Mouse (Mus musculus) myocyte (in vitro differentiated cells): ENCODE data around the gene Ankrd23. TPM values are rescaled to one million over a fixed set of nuclear protein-coding genes. Genes with fewer than 3 reads are reported as not detected.

ENCODE experiments used
- H3K27me3 ChIP-seq: one replicate; pipeline ENCODE4 v1.6.1; 2011; ENCODE audit not compliant: control insufficient read depth, insufficient read depth, insufficient read length
- H3K36me3 ChIP-seq: one replicate; pipeline ENCODE4 v1.6.1; 2011; ENCODE audit not compliant: control insufficient read depth, insufficient read depth
- H3K4me2 ChIP-seq: one replicate; pipeline ENCODE4 v1.6.1; 2011; ENCODE audit warnings: low read depth, control low read depth
- H3K4me3 ChIP-seq: one replicate; pipeline ENCODE4 v1.5.1; 2011; ENCODE audit warnings: mild to moderate bottlenecking, control low read depth, moderate library complexity
- H3K79me2 ChIP-seq: one replicate; pipeline ENCODE4 v1.6.1; 2011; ENCODE audit not compliant: control insufficient read depth, insufficient read depth
- H3ac ChIP-seq: one replicate; pipeline ENCODE4 v1.6.1; 2011; ENCODE audit not compliant: control insufficient read depth, insufficient read length
- CEBPB ChIP-seq: IDR thresholded peaks from 2 replicates; pipeline ENCODE4 v1.6.1; 2011; ENCODE audit warnings: mild to moderate bottlenecking, moderate library complexity; ENCODE audit not compliant: poor library complexity, insufficient read depth, severe bottlenecking
- E2F4 ChIP-seq: IDR thresholded peaks from one replicate; pipeline ENCODE4 v1.6.1; 2011; ENCODE audit warnings: mild to moderate bottlenecking, control low read depth, moderate library complexity; ENCODE audit not compliant: insufficient read depth
- MAX ChIP-seq: IDR thresholded peaks from one replicate; pipeline ENCODE4 v1.6.1; 2011; ENCODE audit warnings: low read depth, mild to moderate bottlenecking, control low read depth
- MYOD1 ChIP-seq, 3 experiments: IDR thresholded peaks; one replicate each; pipeline ENCODE4 v1.6.1; 2011; ENCODE audit warnings: control low read depth in 2 of 3, low read depth in 2 of 3, mild to moderate bottlenecking in 2 of 3, moderate library complexity in 1 of 3; ENCODE audit not compliant: insufficient read length in 2 of 3, control insufficient read depth in 1 of 3
- MYOG ChIP-seq, 3 experiments: IDR thresholded peaks; one replicate each; pipeline ENCODE4 v1.6.1; 2011; ENCODE audit warnings: control low read depth in 2 of 3, low read depth in 2 of 3, mild to moderate bottlenecking in 2 of 3; ENCODE audit not compliant: insufficient read length in 2 of 3, control insufficient read depth in 1 of 3, insufficient read depth in 1 of 3
- POLR2A ChIP-seq: IDR thresholded peaks from one replicate; pipeline ENCODE4 v1.6.1; 2011; ENCODE audit warnings: low read depth, mild to moderate bottlenecking, control low read depth, moderate library complexity; ENCODE audit not compliant: insufficient read length
- POLR2AphosphoS2 ChIP-seq: IDR thresholded peaks from one replicate; pipeline ENCODE4 v1.6.1; 2011; ENCODE audit warnings: low read depth, control low read depth; ENCODE audit not compliant: insufficient read length
- REST ChIP-seq: IDR thresholded peaks from one replicate; pipeline ENCODE4 v1.6.1; 2011; ENCODE audit warnings: mild to moderate bottlenecking, control low read depth, moderate library complexity; ENCODE audit not compliant: insufficient read depth, insufficient read length
- SRF ChIP-seq: IDR thresholded peaks from one replicate; pipeline ENCODE4 v1.6.1; 2011; ENCODE audit warnings: low read depth; ENCODE audit not compliant: control insufficient read depth, insufficient read length
- TCF12 ChIP-seq: IDR thresholded peaks from one replicate; pipeline ENCODE4 v1.6.1; 2011; ENCODE audit warnings: mild to moderate bottlenecking, control low read depth; ENCODE audit not compliant: poor library complexity, insufficient read depth, severe bottlenecking
- TCF3 ChIP-seq: IDR thresholded peaks from one replicate; pipeline ENCODE4 v1.6.1; 2011; ENCODE audit warnings: low read depth, control low read depth; ENCODE audit not compliant: insufficient read length
- USF1 ChIP-seq: IDR thresholded peaks from one replicate; pipeline ENCODE4 v1.6.1; 2011; ENCODE audit warnings: low read depth, mild to moderate bottlenecking, control low read depth, moderate library complexity
- polyA plus RNA-seq: library from polyadenylated mRNA; unstranded; fragments of >200 nt; fragmentation: generic; extraction: Trizol; gene quantifications from one replicate; pipeline ENCODE4 v1.2.1, GENCODE M21; 2012; ENCODE audit warnings: missing spikeins

Gene Ankrd23
- polyA plus RNA-seq, 1 experiment = 78.6 TPM

GRCm38 (mm10) chr1:36512089-36512965 is 24.4 kb downstream of the Ankrd23 start:
- TF ChIP-seq SRF (no peak), MYOG (IDR thresholded peaks at IDR 0.05; ENCODE audit: control insufficient read depth in 1 of 3, insufficient read depth in 1 of 3, insufficient read length in 2 of 3, low read depth in 2 of 3) (peak in 2 of 3 experiments; percentile 65 to 68), MYOD1 (IDR thresholded peaks at IDR 0.05; ENCODE audit: control insufficient read depth in 1 of 3, insufficient read length in 2 of 3, low read depth in 2 of 3) (peak in 2 of 3 experiments; percentile 31 to 72)
- Histone ChIP-seq H3K36me3 (no peaks in the 10 kb centered on the region), H3ac (peak overlapping the region; percentile 67), H3K4me2 (peak overlapping the region; percentile 100), H3K4me3 (peak overlapping the region; percentile 39), H3K79me2 (peaks cover 39% of the 10 kb centered on the region), H3K27me3 (no peaks in the 10 kb centered on the region)

GRCm38 (mm10) chr1:36511289-36512021 is 25.2 kb downstream of the Ankrd23 start, which contains the start of gene Cnnm3:
TSS of gene Cnnm3 (plus strand) at chr1:36511867.
- Histone ChIP-seq H3ac (peak within 1 kb of the TSS; percentile 67), H3K4me3 (peak within 1 kb of the TSS; percentile 39), H3K36me3 (no peaks in the 10 kb centered on the region), H3K79me2 (peaks cover 36% of the 10 kb centered on the region), H3K4me2 (peak within 1 kb of the TSS; percentile 100), H3K27me3 (no peaks in the 10 kb centered on the region)
- TF ChIP-seq TCF12 = no peak
- TF ChIP-seq POLR2A = peak; percentile 90
- peak; percentile 80 for TF ChIP-seq POLR2AphosphoS2
- no peak for TF ChIP-seq SRF
- TF ChIP-seq MAX = no peak
- TF ChIP-seq E2F4 = no peak
- no peak for TF ChIP-seq CEBPB
- peak in 1 of 3 experiments; percentile 8 for TF ChIP-seq MYOG (IDR thresholded peaks at IDR 0.05; ENCODE audit: control insufficient read depth in 1 of 3, insufficient read depth in 1 of 3, insufficient read length in 2 of 3, low read depth in 2 of 3)

GRCm38 (mm10) chr1:36508238-36508637 is 28.4 kb downstream of the Ankrd23 start:
- H3K27me3 ChIP-seq = no peaks in the 10 kb centered on the region
- H3K4me2 ChIP-seq = no peak overlapping the region
- TF ChIP-seq MAX (no peak), SRF (no peak), USF1 (no peak), MYOG (IDR thresholded peaks at IDR 0.05; ENCODE audit: control insufficient read depth in 1 of 3, insufficient read depth in 1 of 3, insufficient read length in 2 of 3, low read depth in 2 of 3) (no peak), E2F4 (no peak), MYOD1 (IDR thresholded peaks at IDR 0.05; ENCODE audit: control insufficient read depth in 1 of 3, insufficient read length in 2 of 3, low read depth in 2 of 3) (no peak), TCF12 (no peak), TCF3 (no peak), POLR2AphosphoS2 (no peak), CEBPB (no peak)

GRCm38 (mm10) chr1:36501261-36501660 is 35.4 kb downstream of the Ankrd23 start:
- Histone ChIP-seq H3K79me2 (no peaks in the 10 kb centered on the region), H3ac (no peak overlapping the region), H3K36me3 (peaks cover 21% of the 10 kb centered on the region), H3K27me3 (no peaks in the 10 kb centered on the region), H3K4me3 (no peak overlapping the region), H3K4me2 (no peak overlapping the region)
- TF ChIP-seq TCF12 (no peak), E2F4 (no peak), SRF (no peak), MAX (no peak), REST (no peak), MYOD1 (IDR thresholded peaks at IDR 0.05; ENCODE audit: control insufficient read depth in 1 of 3, insufficient read length in 2 of 3, low read depth in 2 of 3) (no peak), POLR2A (no peak), CEBPB (no peak), MYOG (IDR thresholded peaks at IDR 0.05; ENCODE audit: control insufficient read depth in 1 of 3, insufficient read depth in 1 of 3, insufficient read length in 2 of 3, low read depth in 2 of 3) (no peak), TCF3 (no peak), POLR2AphosphoS2 (no peak), USF1 (no peak)

More at GRCm38 (mm10) chr1:36508238-36508637, 28.4 kb downstream of the Ankrd23 start:
- Histone ChIP-seq H3ac (no peak overlapping the region), H3K4me3 (no peak overlapping the region), H3K36me3 (no peaks in the 10 kb centered on the region), H3K79me2 (peaks cover 5% of the 10 kb centered on the region)

- H3K27me3 ChIP-seq = no peaks in the 10 kb centered on the region
- no peak overlapping the region for H3ac ChIP-seq
- peaks cover 17% of the 10 kb centered on the region for H3K79me2 ChIP-seq
- no peak overlapping the region for H3K4me3 ChIP-seq
- H3K4me2 ChIP-seq = peak overlapping the region; percentile 22
- H3K36me3 ChIP-seq = peaks cover 14% of the 10 kb centered on the region
- TF ChIP-seq REST = no peak
- TF ChIP-seq CEBPB = no peak
- TF ChIP-seq MYOD1 (IDR thresholded peaks at IDR 0.05; ENCODE audit: control insufficient read depth in 1 of 3, insufficient read length in 2 of 3, low read depth in 2 of 3) = peak; percentile 62 to 98 (median 95)
- peak; percentile 92 for TF ChIP-seq TCF3
- no peak for TF ChIP-seq POLR2AphosphoS2
- TF ChIP-seq MAX = no peak
- peak; percentile 85 for TF ChIP-seq TCF12
- TF ChIP-seq SRF = no peak
- peak; percentile 93 to 99 (median 99) for TF ChIP-seq MYOG (IDR thresholded peaks at IDR 0.05; ENCODE audit: control insufficient read depth in 1 of 3, insufficient read depth in 1 of 3, insufficient read length in 2 of 3, low read depth in 2 of 3)
These were observed 39.4 kb downstream of the Ankrd23 start for GRCm38 (mm10) chr1:36497312-36497711.
